22 mouse cellular contexts compared by ENCODE assay signal in the genomic region with DNA sequence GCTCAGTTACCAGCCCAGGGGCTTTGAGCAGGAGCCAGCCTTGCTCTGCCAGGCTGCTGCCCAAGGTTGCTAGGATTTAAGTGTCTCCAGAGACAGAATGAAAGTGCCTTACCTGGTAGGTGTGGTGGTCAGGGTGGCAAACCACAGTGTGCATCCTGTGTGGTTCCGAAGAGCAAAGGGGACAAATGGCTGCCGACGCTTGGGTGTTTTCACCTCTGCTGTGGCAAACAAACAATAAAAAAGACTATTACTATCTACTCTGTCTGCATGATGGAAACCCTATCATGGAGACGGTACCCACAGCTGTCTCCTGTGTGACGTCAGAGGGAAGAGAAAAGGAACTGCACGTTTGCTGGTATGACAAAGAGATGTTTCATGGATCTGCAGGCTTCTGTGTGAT.
DNase-seq lines count a peak whose midpoint lies in the region; ATAC-seq and TF ChIP-seq lines count a peak whose summit lies in the region.
"Had no signal": no experiment of that assay in that cellular context is flagged by ENCODE, and none has a peak within 500 bp of the region (broad histone marks: within the 10 kb centered on the region; RNA-seq: fewer than 3 reads in every experiment).

No protein-coding gene starts in this region.

- no peak for TF ChIP-seq EP300 in liver, postnatal 0 days (IDR thresholded peaks at IDR 0.05; ENCODE audit: low read depth)

- peak; percentile 18 for DNase-seq in cerebellum, adult 9-10 months
- DNase-seq in cerebellum, adult 11-12 months = no peak
- DNase-seq in CD4-positive helper T cell, adult 2 months (ENCODE audit: low read depth, low spot score) = peak; percentile 69
- DNase-seq in T-cell, adult 2 months (ENCODE audit: low spot score) = peak; percentile 49
- no peak for DNase-seq in right cerebral cortex, adult 2 months (ENCODE audit: low spot score in 2 of 2)
- DNase-seq in liver, postnatal 0 days = no peak
- no peak for DNase-seq in right cerebral cortex, postnatal 4 days
- DNase-seq: adrenal gland, postnatal 14 days; B cell, adult 2 months; gastrocnemius, postnatal 36 days; heart, adult 11 months; heart, postnatal 14 days had no signal

- TF ChIP-seq CTCF in liver, postnatal 0 days (IDR thresholded peaks at IDR 0.05; ENCODE audit: low read depth) = no peak

- H3K4me3 ChIP-seq in liver, postnatal 0 days (ENCODE audit: low read depth, low read length) = no peak overlapping the region
- H3K4me3 ChIP-seq: embryonic facial prominence, embryonic 13.5 days; forebrain, embryonic 12.5 days; heart, embryonic 15.5 days; hindbrain, embryonic 13.5 days had no signal

- H3K4me1 ChIP-seq in liver, postnatal 0 days (ENCODE audit: insufficient read depth) = no peaks in the 10 kb centered on the region
- H3K4me1 ChIP-seq: heart, embryonic 15.5 days had no signal

- no peaks in the 10 kb centered on the region for H3K9me3 ChIP-seq in liver, postnatal 0 days (ENCODE audit: low read length)
- H3K9me3 ChIP-seq: embryonic facial prominence, embryonic 13.5 days; forebrain, embryonic 12.5 days; G1E; heart, embryonic 15.5 days; hindbrain, embryonic 13.5 days had no signal

- no peak overlapping the region for H3K4me2 ChIP-seq in liver, postnatal 0 days (ENCODE audit: low read depth, low read length)
- H3K4me2 ChIP-seq: embryonic facial prominence, embryonic 13.5 days; forebrain, embryonic 12.5 days; heart, embryonic 11.5 days; heart, embryonic 15.5 days; hindbrain, embryonic 13.5 days had no signal

- H3K36me3 ChIP-seq in liver, postnatal 0 days (replicated peaks; ENCODE audit: insufficient read depth, low read length) = peaks cover 66% of the 10 kb centered on the region

- peak; percentile 32 for ATAC-seq in inflammation-experienced regulatory T-cells, adult 6 months
- ATAC-seq in liver, postnatal 0 days = no peak
- ATAC-seq: forebrain, embryonic 16.5 days; hindbrain, postnatal 0 days; intestine, embryonic 16.5 days had no signal

- no peak overlapping the region for H3K27ac ChIP-seq in liver, postnatal 0 days (ENCODE audit: low read depth)
- H3K27ac ChIP-seq: embryonic facial prominence, embryonic 13.5 days; forebrain, embryonic 12.5 days; heart, embryonic 15.5 days; hindbrain, embryonic 13.5 days; hindbrain, postnatal 0 days had no signal

- H3K27me3 ChIP-seq in liver, postnatal 0 days (ENCODE audit: insufficient read depth, low read length) = no peaks in the 10 kb centered on the region
- H3K27me3 ChIP-seq: forebrain, embryonic 12.5 days; heart, embryonic 15.5 days; hindbrain, embryonic 13.5 days had no signal

- WGBS in liver, postnatal 0 days (ENCODE audit: insufficient replicate concordance) = 88% methylated on average over 5 of the region's 6 CpGs

- H3K9ac ChIP-seq in liver, postnatal 0 days (replicated peaks) = no peak overlapping the region
- H3K9ac ChIP-seq: embryonic facial prominence, embryonic 13.5 days; forebrain, embryonic 12.5 days; heart, embryonic 15.5 days; hindbrain, embryonic 13.5 days had no signal

Comparison
In these comparisons a context has a peak if more than half of its experiments do, and no peak if none do; other contexts are left out.
1. DNase-seq: peak in cerebellum, adult 9-10 months (single experiment), CD4-positive helper T cell, adult 2 months (single experiment) and T-cell, adult 2 months (single experiment); none in cerebellum, adult 11-12 months (single experiment), right cerebral cortex, adult 2 months (0 of 2), liver, postnatal 0 days (single experiment) and right cerebral cortex, postnatal 4 days (single experiment).